Mouse (Mus musculus) E14TG2a.4 (cell line): ENCODE results near the gene Abcb9.

Source experiments
- CTCF ChIP-seq: conservative IDR thresholded peaks from 2 replicates; pipeline ENCODE4 v1.5.1; 2014; ENCODE audit warnings: low read length
- NANOG ChIP-seq: IDR thresholded peaks from 2 replicates; pipeline ENCODE4 v1.6.1; 2014; ENCODE audit warnings: borderline replicate concordance, low read length, mixed read lengths
- POU5F1 ChIP-seq: IDR thresholded peaks from 2 replicates; pipeline ENCODE4 v1.6.1; 2014; ENCODE audit warnings: low read length, borderline replicate concordance

DNA sequence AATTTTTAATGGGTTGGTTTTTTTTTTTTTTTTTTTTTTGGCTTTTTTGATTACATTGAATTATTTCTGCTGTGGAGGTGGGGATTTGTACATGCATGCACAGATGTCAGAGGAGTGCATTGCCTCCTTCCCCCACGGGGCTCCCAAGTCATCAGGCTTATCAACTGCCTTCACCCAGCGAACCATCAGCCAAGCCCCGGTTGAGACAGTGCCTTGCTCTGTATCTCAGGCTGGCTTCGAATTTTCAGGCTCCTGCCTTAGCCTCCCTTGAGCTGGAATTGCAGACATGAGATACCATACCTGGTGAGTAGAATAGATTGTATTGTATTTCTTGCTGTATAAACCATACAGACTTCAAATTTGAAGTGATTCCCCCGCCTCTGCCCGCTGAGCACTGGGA lies 56.0 kb downstream of the Abcb9 start:
- TF ChIP-seq CTCF, result no peak
- no peak for TF ChIP-seq POU5F1
- no peak for TF ChIP-seq NANOG
